Mouse (Mus musculus) ES-Bruce4 (cell line): ENCODE measurements at regions not wholly inside any gene's neighbourhood (a gene's known extent, or its start where the extent isn't known, plus 50 kb on each side); places are given as distances from the start of the nearest gene placed in this dataset.

Experiments
- H3K27ac ChIP-seq: 2 replicates; pipeline ENCODE4 v1.5.1; 2012; ENCODE audit warnings: low read length, inconsistent platforms; ENCODE audit not compliant: insufficient read depth
- H3K27me3 ChIP-seq: 2 replicates; pipeline ENCODE4 v1.6.1; 2012; ENCODE audit warnings: mild to moderate bottlenecking, low read length, inconsistent platforms; ENCODE audit not compliant: control insufficient read depth, poor library complexity, insufficient read depth, severe bottlenecking
- H3K36me3 ChIP-seq: 2 replicates; pipeline ENCODE4 v1.6.1; 2012; ENCODE audit warnings: inconsistent platforms, mild to moderate bottlenecking, low read length, moderate library complexity; ENCODE audit not compliant: control insufficient read depth, poor library complexity, insufficient read depth, severe bottlenecking
- H3K4me1 ChIP-seq: one replicate; pipeline ENCODE4 v1.8.1; 2011; ENCODE audit warnings: low read length; ENCODE audit not compliant: control insufficient read depth, insufficient read depth
- H3K4me3 ChIP-seq: 2 replicates; pipeline ENCODE4 v1.5.1; 2011; ENCODE audit warnings: low read depth, mild to moderate bottlenecking, low read length
- H3K9ac ChIP-seq: 2 replicates; pipeline ENCODE4 v1.6.1; 2012; ENCODE audit warnings: low read depth, mild to moderate bottlenecking, inconsistent platforms; ENCODE audit not compliant: poor library complexity, severe bottlenecking
- H3K9me3 ChIP-seq: replicated peaks from 2 replicates; pipeline ENCODE4 v1.6.1; 2012; ENCODE audit warnings: mild to moderate bottlenecking, low read length, inconsistent platforms; ENCODE audit not compliant: control insufficient read depth, poor library complexity, insufficient read depth, severe bottlenecking
- CTCF ChIP-seq: IDR thresholded peaks from one replicate; pipeline ENCODE4 v1.8.1; 2011; ENCODE audit warnings: low read depth, low read length
- EP300 ChIP-seq: IDR thresholded peaks from 2 replicates; pipeline ENCODE4 v1.6.1; 2011; ENCODE audit warnings: low read depth, low read length; ENCODE audit not compliant: insufficient read depth
- POLR2A ChIP-seq: IDR thresholded peaks from one replicate; pipeline ENCODE4 v1.8.1; 2011; ENCODE audit warnings: low read length; ENCODE audit not compliant: insufficient read depth

- Histone ChIP-seq H3K36me3 (no peaks in the 10 kb centered on the region), H3K4me1 (no peaks in the 10 kb centered on the region), H3K9me3 (no peaks in the 10 kb centered on the region), H3K9ac (no peak overlapping the region), H3K4me3 (no peak overlapping the region), H3K27ac (no peak overlapping the region), H3K27me3 (no peaks in the 10 kb centered on the region)
- TF ChIP-seq EP300 (no peak), POLR2A (no peak), CTCF (no peak)
Observed at GRCm38 (mm10) chr8:8801578-8801977, 111.3 kb upstream of the Arglu1 start.

- TF ChIP-seq POLR2A = no peak
- Histone ChIP-seq H3K4me3 (no peak overlapping the region), H3K27ac (no peak overlapping the region)
Observed at GRCm38 (mm10) chr8:8797521-8797920, 107.2 kb upstream of the Arglu1 start.

GRCm38 (mm10) chr8:8796951-8797350 is 106.6 kb upstream of the Arglu1 start:
- no peak for TF ChIP-seq POLR2A
- no peak for TF ChIP-seq CTCF
- Histone ChIP-seq H3K36me3 (no peaks in the 10 kb centered on the region), H3K9me3 (no peaks in the 10 kb centered on the region), H3K4me1 (no peaks in the 10 kb centered on the region), H3K4me3 (no peak overlapping the region), H3K27ac (no peak overlapping the region), H3K9ac (no peak overlapping the region), H3K27me3 (no peaks in the 10 kb centered on the region)

More at GRCm38 (mm10) chr8:8797521-8797920, 107.2 kb upstream of the Arglu1 start:
- H3K4me1 ChIP-seq = no peaks in the 10 kb centered on the region
- no peaks in the 10 kb centered on the region for H3K9me3 ChIP-seq
- no peaks in the 10 kb centered on the region for H3K36me3 ChIP-seq
- no peak overlapping the region for H3K9ac ChIP-seq
- no peaks in the 10 kb centered on the region for H3K27me3 ChIP-seq

- Histone ChIP-seq H3K4me3 (no peak overlapping the region), H3K9me3 (0 out of 2 replicates have a peak, but pooled peaks cover 2% of the 10 kb centered on the region), H3K27me3 (no peaks in the 10 kb centered on the region), H3K9ac (no peak overlapping the region), H3K36me3 (no peaks in the 10 kb centered on the region), H3K4me1 (no peaks in the 10 kb centered on the region), H3K27ac (no peak overlapping the region)
- TF ChIP-seq CTCF (no peak), EP300 (no peak), POLR2A (no peak)
Observed at GRCm38 (mm10) chr8:8794711-8795110, 104.4 kb upstream of the Arglu1 start.

GRCm38 (mm10) chr8:8779931-8780330 is 89.6 kb upstream of the Arglu1 start:
- TF ChIP-seq CTCF = no peak
- TF ChIP-seq POLR2A = no peak
- TF ChIP-seq EP300 = no peak
- H3K4me1 ChIP-seq = peaks cover 2% of the 10 kb centered on the region
- H3K4me3 ChIP-seq = no peak overlapping the region
- no peaks in the 10 kb centered on the region for H3K36me3 ChIP-seq
- no peaks in the 10 kb centered on the region for H3K9me3 ChIP-seq
- no peak overlapping the region for H3K9ac ChIP-seq
- no peaks in the 10 kb centered on the region; the same call in 1 of the 2 replicates for H3K27me3 ChIP-seq
- H3K27ac ChIP-seq = no peak overlapping the region

GRCm38 (mm10) chr8:8774496-8775015 is 84.2 kb upstream of the Arglu1 start:
- peaks cover 2% of the 10 kb centered on the region for H3K4me1 ChIP-seq

More at GRCm38 (mm10) chr8:8774496-8775015, 84.2 kb upstream of the Arglu1 start:
- Histone ChIP-seq H3K9me3 (no peaks in the 10 kb centered on the region), H3K9ac (no peak overlapping the region), H3K27me3 (no peaks in the 10 kb centered on the region), H3K4me3 (no peak overlapping the region), H3K27ac (no peak overlapping the region), H3K36me3 (no peaks in the 10 kb centered on the region)
- peak; percentile 64; the same call in 1 of the 2 replicates for TF ChIP-seq EP300
- TF ChIP-seq POLR2A = no peak
